12 mouse cellular contexts compared by ENCODE assay signal in the genomic region with DNA sequence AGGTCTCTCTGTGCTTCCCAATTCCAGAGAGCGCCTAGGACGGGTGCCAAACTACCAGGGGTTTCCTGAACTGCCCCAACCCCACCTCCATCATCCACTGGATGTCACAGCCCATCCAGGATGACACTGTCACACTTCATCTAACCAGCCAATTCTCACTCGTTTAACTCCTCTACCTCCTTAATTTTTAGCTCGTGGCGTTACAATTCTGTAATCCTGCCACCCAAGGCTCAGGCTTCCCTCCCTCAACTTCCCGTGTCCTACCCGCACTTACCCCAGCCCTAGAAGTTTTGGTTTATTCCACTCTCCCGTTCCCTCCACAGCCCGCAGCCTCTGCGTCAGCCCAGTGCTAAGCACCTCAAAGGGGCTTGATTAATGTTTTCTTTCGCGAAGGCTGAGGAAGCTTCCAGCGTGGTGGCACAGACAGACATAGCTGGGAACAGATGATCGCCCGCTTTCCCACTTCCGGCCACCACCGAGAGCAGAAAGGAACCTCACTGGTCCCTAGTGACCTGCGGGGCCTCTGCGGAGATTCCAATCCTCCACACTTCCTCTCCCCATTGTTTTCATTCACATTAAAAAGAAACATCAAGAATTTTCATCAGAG.
DNase-seq lines count a peak whose midpoint lies in the region; ATAC-seq lines count a peak whose summit lies in the region.
"Had no signal": no experiment of that assay in that cellular context is flagged by ENCODE, and none has a peak within 500 bp of the region (broad histone marks: within the 10 kb centered on the region; RNA-seq: fewer than 3 reads in every experiment).

No protein-coding gene starts in this region.

- H3K4me2 ChIP-seq in lung, embryonic 15.5 days = peak overlapping the region; percentile 42
- H3K4me2 ChIP-seq in stomach, embryonic 14.5 days (replicated peaks; ENCODE audit: low read depth, low read length) = peak overlapping the region; percentile 33
- H3K4me2 ChIP-seq: midbrain, embryonic 13.5 days had no signal

- no peaks in the 10 kb centered on the region for H3K27me3 ChIP-seq in lung, embryonic 15.5 days
- no peaks in the 10 kb centered on the region for H3K27me3 ChIP-seq in stomach, embryonic 14.5 days (ENCODE audit: control insufficient read depth, insufficient read depth, low read length)
- H3K27me3 ChIP-seq: midbrain, embryonic 13.5 days had no signal

- H3K9ac ChIP-seq in lung, embryonic 15.5 days = no peak overlapping the region
- no peak overlapping the region for H3K9ac ChIP-seq in stomach, embryonic 14.5 days (replicated peaks; ENCODE audit: low read depth, low read length)
- H3K9ac ChIP-seq: midbrain, embryonic 13.5 days had no signal

- no peak; the same call in 1 of the 2 replicates for ATAC-seq in lung, embryonic 15.5 days (ENCODE audit: borderline replicate concordance, extremely low read depth, low FRiP score, low TSS enrichment)
- no peak for ATAC-seq in stomach, embryonic 14.5 days (ENCODE audit: insufficient number of reproducible peaks, insufficient read depth, low FRiP score, low read depth)

- H3K4me3 ChIP-seq in lung, embryonic 15.5 days = peak overlapping the region; percentile 6
- H3K4me3 ChIP-seq in stomach, embryonic 14.5 days (ENCODE audit: low read depth, low read length) = no peak overlapping the region
- H3K4me3 ChIP-seq: midbrain, embryonic 13.5 days had no signal

- no peaks in the 10 kb centered on the region for H3K9me3 ChIP-seq in lung, embryonic 15.5 days
- no peaks in the 10 kb centered on the region for H3K9me3 ChIP-seq in stomach, embryonic 14.5 days (ENCODE audit: control insufficient read depth, low read depth, low read length)
- H3K9me3 ChIP-seq: midbrain, embryonic 13.5 days had no signal

- H3K27ac ChIP-seq in lung, embryonic 15.5 days = peak overlapping the region; percentile 54
- H3K27ac ChIP-seq in stomach, embryonic 14.5 days (ENCODE audit: low read length) = peak overlapping the region; percentile 21; the same call in 1 of the 2 replicates
- H3K27ac ChIP-seq: midbrain, embryonic 13.5 days had no signal

- peak; percentile 34 for DNase-seq in embryo, embryonic 10 days (ENCODE audit: low spot score)
- no peak for DNase-seq in embryo, embryonic 11 days
- no peak for DNase-seq in lung, postnatal 14 days
- peak; percentile 68 for DNase-seq in kidney, postnatal 10 days
- DNase-seq in layer of hippocampus, adult 9-11 months = no peak
- no peak for DNase-seq in urinary bladder, postnatal 4 days (ENCODE audit: low spot score in 2 of 2)
- DNase-seq: cerebellum, adult 2 months; gastrocnemius, postnatal 14 days; right cerebral cortex, postnatal 25 days had no signal

- 34% methylated on average over 19 of the region's 19 CpGs for WGBS in lung, embryonic 15.5 days
- 40% methylated on average over 19 of the region's 19 CpGs for WGBS in stomach, embryonic 14.5 days

- H3K36me3 ChIP-seq in lung, embryonic 15.5 days = no peaks in the 10 kb centered on the region
- no peaks in the 10 kb centered on the region for H3K36me3 ChIP-seq in stomach, embryonic 14.5 days (ENCODE audit: control insufficient read depth, insufficient read depth, low read length)
- H3K36me3 ChIP-seq: midbrain, embryonic 13.5 days had no signal

- peaks cover 31% of the 10 kb centered on the region; the same call in 1 of the 2 replicates for H3K4me1 ChIP-seq in lung, embryonic 15.5 days
- peaks cover 14% of the 10 kb centered on the region for H3K4me1 ChIP-seq in stomach, embryonic 14.5 days (ENCODE audit: control insufficient read depth, insufficient read depth, low read length)

Comparison
In these comparisons a context has a peak if more than half of its experiments do, and no peak if none do; other contexts are left out.
1. DNase-seq: peak in embryo, embryonic 10 days (single experiment) and kidney, postnatal 10 days (single experiment); none in embryo, embryonic 11 days (single experiment), lung, postnatal 14 days (single experiment), layer of hippocampus, adult 9-11 months (single experiment) and urinary bladder, postnatal 4 days (0 of 2).